Mouse (Mus musculus) cerebellum, postnatal 36 days (tissue): ENCODE data around the gene Vrk3.

ENCODE experiments used
- DNase-seq, 2 experiments: peaks; one replicate each; pipeline ENCODE4 v3.0.0; 2021 to 2022; ENCODE audit warnings: mixed read lengths in 2 of 2

The Vrk3 gene

DNA sequence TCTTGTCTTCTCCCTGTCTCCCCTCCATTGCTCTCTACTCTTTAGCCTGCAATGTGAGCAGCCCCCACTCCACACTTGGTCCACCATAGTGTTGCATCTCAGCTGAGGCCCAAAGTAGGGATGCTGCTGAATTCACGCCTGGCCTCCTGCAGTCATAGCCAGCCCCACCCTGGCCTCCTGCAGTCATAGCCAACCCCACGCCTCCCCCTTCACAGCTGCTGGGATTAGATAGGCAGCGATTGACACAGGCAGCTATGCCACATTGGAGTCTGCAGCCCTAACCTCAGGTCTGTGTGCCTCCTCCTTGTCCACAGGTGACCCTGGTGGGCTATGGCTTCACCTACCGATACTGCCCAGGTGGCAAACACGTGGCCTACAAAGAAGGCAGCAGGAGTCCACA, 19.9 kb downstream of the Vrk3 start:
- no peak for DNase-seq

DNA sequence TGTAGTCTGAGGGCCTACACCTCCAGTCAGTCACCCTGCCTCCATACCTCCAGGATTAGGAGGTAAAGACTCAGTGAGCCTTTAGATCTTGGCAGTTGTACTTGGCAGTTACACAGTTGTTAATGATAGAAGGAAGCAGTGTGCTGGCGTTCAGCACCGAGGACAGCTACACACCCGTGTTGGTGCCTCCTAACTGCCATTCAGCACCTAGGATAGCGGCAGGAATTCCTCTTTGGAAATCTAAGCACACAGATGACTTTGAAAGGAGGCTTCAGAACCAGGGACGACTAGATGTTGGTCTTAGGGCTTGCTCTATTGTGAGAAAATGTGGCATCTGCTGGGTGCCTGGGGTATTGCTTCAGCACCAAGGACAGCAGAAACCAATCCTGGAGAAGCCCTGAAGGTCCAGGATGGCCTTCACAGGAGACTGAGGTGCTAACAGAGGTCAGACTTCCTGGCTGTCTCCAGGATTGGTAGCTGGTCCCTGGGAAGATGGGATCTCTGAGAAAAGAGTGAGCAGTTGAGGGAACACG, 21.9 kb downstream of the Vrk3 start:
- peak in 1 of 2 experiments; percentile 10 for DNase-seq

DNA sequence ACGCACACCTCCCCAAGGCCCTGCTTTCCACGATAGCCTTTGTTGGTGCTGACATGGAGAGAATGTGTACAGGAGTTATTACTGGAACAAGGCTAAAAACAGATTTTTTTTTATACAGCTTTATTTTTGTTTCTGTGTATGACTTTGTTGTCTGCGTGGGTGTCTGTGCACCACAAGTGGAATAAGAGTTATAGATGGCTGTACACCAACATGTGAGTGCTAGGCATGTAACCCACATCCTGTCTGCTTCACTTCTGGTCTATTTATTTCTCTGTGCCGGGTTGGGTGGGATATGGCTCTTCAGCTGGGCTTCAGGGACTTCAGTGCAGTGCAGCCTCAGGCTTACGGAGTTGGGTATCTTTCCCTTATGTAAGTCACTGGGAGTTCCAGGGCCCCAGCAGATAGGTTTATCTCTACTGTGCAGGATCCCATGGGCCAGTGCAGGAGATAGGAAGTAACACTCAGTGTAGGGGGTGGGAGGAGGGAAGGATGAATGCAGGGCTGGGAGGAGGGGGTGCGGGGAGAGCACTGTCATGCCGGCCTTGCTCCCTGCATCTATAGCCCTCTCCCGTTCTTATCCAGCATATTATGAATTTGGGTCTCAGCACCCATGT, 24.5 kb downstream of the Vrk3 start:
- no peak for DNase-seq

DNA sequence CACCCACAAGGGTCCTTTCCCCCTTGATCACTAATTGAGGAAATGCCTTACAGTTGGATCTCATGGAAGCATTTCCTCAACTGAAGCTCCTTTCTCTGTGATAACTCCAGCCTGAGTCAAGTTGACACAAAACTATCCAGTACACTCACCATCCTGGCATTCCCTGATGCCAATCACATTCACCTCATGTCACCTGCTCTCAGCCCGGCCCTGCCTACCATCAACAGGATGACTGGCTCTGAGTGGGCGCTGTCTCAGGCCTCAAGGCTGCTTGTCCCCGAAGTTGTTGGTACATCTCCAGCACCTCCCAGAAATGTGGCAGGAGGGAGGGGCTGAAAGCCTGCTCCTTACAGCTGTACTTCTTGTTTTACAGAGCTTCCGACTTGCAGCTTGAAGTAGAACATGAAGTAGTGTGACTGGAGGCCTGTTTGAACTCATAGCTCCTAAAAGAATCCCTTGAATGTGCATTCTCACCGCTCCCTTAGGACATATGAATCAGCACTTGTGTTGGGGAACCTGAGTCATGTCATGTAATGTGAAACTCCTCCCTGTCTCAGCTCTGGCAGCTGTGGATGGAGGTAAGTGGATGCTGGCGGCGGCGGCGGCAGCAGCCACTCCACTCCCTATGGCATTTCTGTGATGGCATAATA, 28.8 kb downstream of the Vrk3 start:
- DNase-seq = no peak

DNA sequence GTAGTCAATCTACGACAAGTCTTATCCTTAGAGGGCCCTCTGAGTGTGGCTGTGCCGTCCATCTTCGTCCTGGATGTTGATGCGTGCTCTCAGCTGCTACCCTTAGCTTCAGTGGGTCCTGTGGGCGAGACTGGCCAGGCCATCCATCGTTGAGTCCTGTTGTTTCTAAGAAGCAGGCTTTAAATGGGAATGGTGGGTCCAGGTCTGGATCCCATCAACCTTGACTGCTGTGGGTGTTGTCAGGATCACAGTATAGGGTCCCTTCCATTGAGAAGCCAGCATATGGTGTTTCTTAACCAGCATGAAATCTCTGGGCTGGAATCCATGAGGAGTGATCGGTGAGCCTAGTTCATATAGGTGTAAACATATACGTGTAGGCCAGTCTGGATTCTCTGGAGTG, 31.9 kb downstream of the Vrk3 start:
- DNase-seq = no peak

DNA sequence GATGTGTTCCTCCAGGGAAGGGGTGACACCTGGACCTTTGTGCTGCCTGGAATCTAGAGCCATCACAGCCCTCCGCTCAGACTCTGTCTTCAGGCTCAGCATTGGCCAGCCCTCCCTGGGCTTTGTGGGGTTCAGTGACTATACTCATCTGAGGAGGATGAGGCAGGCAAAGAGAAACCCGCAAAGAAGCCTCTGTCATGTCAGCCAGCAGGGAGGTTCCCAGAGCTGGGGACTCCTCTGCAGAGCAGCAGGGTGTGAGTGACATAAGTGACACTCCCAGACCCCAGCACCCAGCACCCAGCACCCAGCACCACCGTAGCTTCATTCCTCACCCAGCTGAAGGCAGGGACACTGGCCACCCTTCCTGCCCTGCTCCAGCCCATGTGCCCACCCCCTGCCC, 41.3 kb downstream of the Vrk3 start:
- DNase-seq = no peak

DNA sequence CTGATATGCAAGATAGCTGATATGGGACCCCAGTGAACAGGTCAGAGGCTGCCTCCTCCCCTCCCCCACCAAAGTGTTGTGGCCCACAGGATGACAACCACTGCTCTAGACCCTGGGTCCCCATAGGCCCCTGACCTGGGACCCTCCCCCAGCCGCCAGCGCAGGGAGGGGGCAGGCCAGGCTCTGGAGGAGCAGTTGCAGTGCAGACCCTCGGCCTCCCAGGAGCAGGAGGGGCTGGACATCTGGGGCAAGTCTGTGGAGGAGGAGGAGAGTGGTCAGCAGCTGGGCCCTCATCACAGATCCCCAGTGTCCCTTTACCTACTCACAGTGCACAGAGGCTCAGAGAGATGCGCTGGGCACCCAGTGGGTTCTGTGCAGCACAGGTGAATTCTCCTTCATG, 41.9 kb downstream of the Vrk3 start:
- no peak for DNase-seq

DNA sequence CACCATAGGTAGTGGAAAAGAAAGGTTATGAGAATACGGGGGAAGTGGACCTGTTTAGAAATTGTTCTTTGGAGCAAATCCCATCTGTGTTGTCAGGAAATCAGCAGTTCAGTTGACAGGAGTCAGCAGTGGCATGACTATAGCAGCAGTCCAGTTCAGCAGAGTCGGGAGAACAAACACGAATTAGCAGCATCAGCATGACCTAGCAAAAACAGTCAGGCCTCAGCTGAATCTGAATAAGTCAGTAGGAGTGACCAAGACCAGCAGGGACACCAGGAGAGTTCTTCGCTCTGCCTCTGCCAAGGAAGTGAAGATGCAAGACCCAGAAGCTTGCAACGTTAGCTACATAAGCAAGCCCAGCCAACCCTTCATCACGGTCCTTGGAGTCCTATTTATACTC, 44.6 kb downstream of the Vrk3 start:
- no peak for DNase-seq

DNA sequence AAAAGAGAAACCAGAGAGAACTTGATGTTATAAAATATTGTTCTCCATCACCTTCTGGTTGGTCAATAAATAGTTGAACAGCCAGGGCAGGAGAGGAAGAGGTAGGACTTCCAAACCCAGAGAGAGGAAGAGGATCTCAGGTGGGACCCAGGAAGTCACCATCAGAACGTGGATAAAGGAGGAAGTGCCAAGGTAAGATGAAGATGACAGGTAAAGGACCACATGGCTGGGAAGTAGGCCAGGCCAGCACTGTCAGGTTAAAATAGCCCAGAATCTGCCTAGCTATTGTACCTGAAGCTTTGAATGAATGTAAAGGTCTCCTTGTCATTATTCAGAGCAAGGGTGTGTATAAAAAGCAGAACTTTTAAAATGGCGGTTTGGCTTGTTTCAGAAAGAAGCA, 60.7 kb downstream of the Vrk3 start:
- DNase-seq = no peak

DNA sequence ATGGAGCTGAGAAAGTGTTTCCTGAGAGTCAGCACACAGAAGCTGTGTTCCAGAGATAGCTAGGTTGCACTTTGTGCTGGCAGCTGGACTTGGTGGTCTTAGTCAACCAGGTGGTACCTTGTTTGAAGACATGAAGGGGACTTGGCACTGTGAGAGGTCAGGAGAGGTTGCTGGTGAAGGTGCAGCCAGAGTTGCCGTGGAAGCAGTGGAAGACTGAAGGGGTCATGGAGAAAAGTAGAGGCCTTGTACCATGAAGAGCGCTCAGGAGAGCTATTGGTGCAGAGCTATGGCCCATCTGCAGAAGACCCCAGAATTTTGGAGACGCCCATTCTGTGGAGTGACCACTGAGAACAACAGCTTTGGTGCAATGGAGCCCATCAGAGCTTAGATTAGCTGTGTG, 61.3 kb downstream of the Vrk3 start:
- DNase-seq = no peak

DNA sequence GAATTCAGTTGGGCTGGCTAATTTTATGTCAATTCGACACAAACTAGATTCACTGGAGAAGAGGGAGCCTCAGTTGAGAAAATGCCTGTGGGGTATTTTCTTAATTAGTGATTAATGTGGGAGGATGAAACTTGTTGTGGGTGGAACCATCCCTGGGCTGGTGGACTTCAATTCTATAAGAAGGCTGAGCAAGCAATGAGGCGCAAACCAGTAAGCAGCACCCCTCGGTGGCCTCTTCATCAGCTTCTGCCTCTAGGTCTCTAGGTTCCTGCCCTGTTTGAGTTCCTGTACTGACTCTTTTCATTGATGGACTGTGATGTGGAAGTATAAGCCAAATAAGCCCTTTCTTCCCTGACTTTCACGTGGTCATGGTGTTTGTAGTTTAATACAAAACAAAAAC, 62.2 kb downstream of the Vrk3 start:
- no peak for DNase-seq

DNA sequence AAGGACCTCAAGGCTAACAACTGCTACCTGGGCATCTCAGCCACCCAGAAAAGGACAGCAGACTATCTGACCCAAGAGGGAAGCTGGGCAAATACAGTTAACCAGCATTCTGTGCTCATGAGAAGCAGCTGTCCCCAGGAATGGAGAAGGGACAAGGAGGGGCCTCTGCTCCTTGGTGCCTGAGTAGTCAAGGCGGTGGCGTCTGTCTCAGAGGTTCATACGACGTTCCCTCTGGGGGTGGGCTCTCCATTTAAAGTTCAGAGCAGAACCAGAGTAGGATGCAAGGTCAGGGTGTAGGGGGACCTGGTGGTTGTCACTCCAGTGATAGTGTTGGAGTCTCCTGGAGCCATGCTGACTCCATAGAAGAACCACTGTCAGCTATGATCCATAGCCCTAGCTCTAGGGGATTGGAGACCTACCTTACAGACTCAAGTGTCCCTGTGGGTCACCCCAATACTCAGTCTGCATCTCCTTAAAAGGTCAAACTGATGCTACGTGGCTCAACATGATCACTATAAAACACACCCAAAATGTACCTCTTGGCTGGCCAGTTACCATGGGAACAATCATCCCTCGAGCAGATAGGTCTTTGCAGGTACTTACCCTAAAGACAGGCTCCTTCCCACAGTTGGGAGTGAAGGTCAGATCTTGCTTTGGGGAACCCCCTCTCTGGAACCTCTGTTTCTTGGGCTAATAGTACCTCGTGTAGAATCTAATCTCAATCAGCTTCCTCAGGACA, 62.8 kb downstream of the Vrk3 start:
- DNase-seq = no peak

DNA sequence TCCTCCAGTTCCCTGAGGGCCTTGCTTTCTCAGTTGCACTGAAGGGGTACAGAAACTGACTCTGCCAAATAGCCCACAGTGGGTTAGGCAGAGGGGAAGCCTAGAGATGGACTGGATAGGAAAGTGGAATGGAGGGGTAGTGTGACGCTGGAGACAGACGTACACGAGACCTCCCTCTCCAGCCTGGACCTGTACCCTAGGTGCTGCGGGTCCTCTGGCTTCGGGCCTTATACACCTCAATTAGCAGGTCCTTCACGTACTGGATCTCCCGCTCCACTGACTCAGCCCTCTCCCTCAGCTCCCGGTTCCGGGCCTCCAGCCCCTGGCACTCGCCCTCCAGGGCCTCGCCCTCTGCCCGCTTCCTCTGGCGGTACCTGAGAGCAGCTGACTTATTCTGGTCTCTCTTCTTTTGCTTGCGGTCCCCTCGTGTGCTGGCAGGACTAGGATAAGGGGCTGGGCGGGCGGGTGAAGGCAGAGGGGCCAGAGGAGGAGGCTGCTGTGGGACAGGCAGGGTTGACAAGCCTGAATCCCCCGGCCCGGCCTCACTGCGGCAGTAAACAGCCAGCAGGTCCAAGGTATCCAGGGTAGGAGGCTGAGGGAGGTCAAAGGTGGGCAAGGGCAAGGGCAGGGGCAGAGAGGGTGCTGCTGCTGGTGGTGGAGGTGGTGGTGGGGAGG, 64.6 kb downstream of the Vrk3 start:
- no peak for DNase-seq

DNA sequence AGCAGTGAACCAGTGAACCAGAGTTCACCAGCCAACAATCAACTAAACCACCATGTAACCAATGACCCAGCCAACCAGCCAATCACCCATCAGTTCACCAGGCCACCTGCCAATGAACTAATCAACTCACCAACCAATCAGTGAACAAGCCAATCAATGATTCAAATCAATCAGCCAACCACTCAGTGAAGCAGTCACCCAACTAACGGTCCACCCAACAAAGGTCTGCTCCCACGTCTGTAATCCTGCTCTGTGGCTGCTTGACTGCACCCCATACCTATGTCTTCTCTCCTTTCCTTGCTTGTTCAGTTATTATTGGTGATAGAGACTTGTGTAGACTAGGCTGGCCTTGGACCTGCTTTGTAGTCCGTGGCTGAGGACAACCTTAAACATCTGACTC, 65.8 kb downstream of the Vrk3 start:
- no peak for DNase-seq

DNA sequence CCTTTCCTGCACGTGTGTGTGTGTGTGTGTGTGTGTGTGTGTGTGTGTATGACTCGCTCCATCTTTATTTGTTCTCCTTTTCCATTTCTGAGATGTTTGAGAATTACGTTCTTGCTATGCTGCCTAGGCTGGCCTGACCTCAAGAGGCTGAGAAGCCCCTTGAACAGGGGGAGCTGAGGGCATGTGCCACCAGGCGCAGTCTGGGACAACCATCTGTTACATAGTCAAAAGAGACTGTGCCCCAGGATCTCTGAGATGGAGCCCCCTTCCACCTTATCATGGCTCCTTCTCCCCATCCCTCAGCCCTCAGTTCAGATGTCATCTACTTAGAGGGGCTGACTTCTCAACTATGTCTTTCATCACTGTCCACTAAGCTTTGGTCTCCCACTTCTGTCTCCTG, 66.2 kb downstream of the Vrk3 start:
- DNase-seq = no peak

DNA sequence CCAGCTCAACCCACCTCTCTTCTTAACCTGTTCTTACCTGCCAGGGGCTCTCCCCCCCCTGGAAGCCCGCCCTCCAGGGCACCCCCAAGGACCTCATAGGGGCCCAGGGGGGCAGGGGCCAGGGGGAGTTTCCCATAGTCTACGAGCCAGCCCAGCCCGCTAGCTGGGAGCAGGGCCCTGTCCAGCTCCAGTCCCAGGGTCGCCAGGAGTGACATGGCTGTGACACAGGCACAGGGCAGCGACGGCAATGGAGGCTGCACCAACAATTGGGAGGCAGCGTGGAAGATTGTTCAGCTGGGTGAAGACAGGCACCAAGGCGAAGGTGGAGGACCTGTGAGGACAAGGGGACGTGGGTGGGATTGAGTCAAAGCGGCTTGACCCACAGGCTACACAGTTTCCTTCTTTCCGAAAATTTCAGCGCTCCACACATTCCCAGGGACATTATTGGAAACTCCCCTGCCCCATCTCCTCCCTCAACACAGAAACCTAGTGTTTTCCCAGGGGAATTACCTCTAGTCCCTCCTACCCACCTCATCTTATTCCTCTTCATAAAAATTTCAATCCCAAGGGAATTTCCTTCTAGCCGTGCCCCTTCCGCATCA, 66.8 kb downstream of the Vrk3 start:
- no peak for DNase-seq

DNA sequence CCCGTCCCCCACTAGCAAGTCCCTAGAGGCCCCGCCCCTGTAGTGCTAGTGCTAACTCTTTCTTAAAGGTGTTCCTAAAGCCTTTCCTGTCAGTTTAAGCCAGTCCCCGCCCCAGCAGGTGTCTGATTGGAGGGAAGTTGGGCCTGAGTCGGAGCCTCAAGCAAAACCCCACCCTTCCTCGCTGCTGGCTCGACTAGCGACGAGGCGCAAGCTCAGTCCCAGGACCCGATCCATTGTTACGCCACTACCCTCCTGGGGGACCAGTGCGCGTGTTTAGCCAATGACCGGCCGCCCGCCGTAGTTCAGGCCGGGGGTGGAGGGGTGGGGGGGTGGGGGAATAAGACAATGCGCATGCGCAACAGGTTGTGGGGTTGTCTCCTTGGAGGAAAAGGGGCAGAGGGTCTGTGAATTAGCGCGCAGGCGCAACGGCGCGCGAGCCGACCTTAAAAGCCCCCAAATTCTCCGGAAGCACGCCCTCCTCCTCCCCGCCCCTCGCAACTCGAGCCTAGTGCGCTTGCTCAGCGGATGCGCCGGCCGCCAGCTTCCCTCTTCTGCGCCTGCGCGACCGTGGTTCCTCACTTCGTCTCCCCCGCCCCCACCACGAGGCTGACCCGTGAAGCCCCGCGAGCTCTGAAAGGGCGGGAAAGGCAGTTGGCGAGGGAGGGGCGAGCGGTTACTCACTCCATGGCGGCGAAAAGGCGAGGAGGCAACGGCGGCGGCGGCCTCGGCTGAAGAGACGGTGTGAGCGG, 67.7 kb downstream of the Vrk3 start, which contains the start of the genes Nup62 and Il4i1:
Gene Nup62 (plus strand): TSS at position 368 of the 749 bp plus-strand sequence.
Gene Il4i1 (plus strand): TSS at position 667 of the 749 bp plus-strand sequence.
- peak; percentile 98 for DNase-seq

DNA sequence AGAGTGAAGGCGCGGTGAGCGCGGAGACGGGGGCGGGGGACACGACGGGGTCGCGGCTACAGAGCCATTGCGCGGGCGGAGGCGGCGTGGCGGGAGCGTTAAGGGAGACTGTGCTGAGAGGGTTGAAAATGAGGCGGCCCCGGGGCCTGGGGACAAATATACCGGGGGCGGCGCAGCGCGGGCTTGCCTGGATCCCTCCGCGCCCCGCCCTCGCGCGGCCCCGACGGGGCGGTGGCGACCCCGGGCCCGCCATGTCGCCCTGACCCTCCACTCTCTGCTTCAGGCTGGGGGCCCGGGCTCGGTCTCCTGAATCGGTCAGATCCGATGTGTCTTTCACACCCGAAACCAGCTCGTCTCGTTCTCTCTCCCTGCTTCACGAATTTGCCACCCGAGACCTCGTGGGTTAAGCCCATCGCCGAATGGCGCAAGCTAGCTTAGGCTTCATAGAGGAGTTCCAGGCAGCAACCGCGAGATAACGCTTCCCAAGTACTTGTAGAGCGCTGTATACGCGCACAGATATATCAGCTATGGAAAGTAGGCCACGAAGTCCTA, 68.3 kb downstream of the Vrk3 start, which contains the start of gene Atf5:
Gene Atf5 (minus strand): TSS at position 189 of the 552 bp plus-strand sequence.
- peak in 1 of 2 experiments; percentile 43 for DNase-seq

DNA sequence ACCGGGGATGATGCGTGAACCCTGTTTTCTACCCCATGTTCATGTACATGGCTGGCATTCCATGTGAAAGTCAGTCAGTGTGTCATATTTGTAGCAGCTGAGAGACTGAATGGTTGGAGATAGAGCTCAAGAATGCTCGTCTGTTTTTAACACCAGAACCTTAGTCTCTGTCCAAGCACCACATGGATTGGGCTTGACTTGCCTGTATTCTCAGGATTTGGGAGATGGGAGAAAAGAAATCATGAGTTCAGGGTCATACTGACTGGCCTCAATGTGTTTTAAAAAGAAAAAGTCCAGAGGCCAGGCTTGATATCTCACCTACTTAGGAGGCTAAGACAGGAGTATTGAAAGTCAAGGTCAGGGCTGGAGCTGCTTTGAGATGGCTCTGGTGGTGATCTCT, 69.2 kb downstream of the Vrk3 start:
- no peak for DNase-seq

DNA sequence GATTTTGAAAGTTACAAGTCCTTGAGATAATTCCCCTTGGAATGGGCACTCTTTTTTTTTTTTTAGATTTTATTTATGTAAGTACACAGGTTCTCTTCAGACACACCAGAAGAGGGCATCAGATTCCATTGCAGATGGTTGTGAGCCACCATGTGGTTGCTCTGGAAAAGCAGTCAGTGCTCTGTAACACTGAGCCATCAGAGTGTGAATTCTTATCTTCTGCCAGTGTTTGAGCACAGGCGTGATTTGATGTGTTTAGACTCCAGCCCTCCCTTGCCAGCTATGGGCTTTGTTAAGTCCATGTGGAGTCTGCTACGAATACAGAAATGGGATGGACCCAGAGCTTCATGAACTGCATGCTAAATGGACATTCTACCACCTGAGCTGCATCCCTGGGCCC, 70.0 kb downstream of the Vrk3 start:
- no peak for DNase-seq

DNA sequence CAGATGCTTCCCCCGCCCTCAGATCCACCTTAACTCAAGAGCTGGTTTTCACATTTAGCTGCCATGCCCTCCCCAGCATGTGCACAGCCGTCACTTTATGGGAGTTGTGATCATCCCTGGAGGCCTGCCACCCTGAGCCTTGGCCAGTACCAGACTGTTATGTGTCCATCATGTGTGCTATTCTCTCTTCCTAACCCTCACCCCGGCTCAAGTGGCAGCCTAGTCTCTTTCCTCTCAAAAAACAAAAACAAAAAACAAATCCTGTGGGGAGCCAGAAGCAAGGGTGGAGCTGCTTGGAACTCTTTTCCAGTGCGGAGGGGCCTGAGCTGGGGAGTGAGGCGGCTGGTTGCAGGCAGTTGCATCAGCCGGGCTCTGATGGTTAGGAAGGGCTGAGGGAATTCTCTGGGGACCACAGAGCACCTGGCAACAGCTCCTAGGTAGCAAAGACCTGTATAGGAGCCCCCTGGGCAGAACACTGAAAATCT, 70.6 kb downstream of the Vrk3 start:
- DNase-seq = peak; percentile 51 to 54
